Mouse (Mus musculus) cerebellum, postnatal 10 days (tissue): ENCODE measurements around the gene Nell1.
"Not testable (repeated sequence)": the region's sequence is repeated elsewhere in the genome, so short reads cannot be mapped to it uniquely, and the experiment has no call there.

Source experiments
- DNase-seq, 2 experiments: peaks; one replicate each; pipeline ENCODE4 v3.0.0; 2021; ENCODE audit warnings: mixed read lengths in 2 of 2

The Nell1 gene

GRCm38 (mm10) chr7:49974841-49975440, at the start of gene Nell1:
TSS of gene Nell1 (plus strand) at chr7:49974864.
- DNase-seq: peak; percentile 36

- DNase-seq: peak in 1 of 2 experiments; percentile 61
Observed at GRCm38 (mm10) chr7:49928571-49928970, 46.1 kb upstream of the Nell1 start.

GRCm38 (mm10) chr7:49929999-49930398, 44.7 kb upstream of the Nell1 start:
- no peak for DNase-seq

GRCm38 (mm10) chr7:49933386-49934115, 41.1 kb upstream of the Nell1 start:
- DNase-seq: not testable (repeated sequence)

GRCm38 (mm10) chr7:49936821-49937220, 37.8 kb upstream of the Nell1 start:
- DNase-seq: no peak

GRCm38 (mm10) chr7:49942023-49942422, 32.6 kb upstream of the Nell1 start:
- DNase-seq: no peak

- DNase-seq: no peak
Observed at GRCm38 (mm10) chr7:49942490-49942889, 32.2 kb upstream of the Nell1 start.

GRCm38 (mm10) chr7:49946691-49947090, 28.0 kb upstream of the Nell1 start:
- DNase-seq: peak; percentile 57 to 70

- DNase-seq: peak; percentile 53 to 81
Observed at GRCm38 (mm10) chr7:49953546-49954181, 21.0 kb upstream of the Nell1 start.

- DNase-seq: no peak
Observed at GRCm38 (mm10) chr7:49954834-49955233, 19.8 kb upstream of the Nell1 start.

GRCm38 (mm10) chr7:49957142-49957541, 17.5 kb upstream of the Nell1 start:
- DNase-seq: no peak

- no peak for DNase-seq
Observed at GRCm38 (mm10) chr7:49963764-49964163, 10.9 kb upstream of the Nell1 start.

- DNase-seq: peak; percentile 78 to 82
Observed at GRCm38 (mm10) chr7:49969516-49969915, 5.1 kb upstream of the Nell1 start.

GRCm38 (mm10) chr7:49975441-49976121, 917 bp downstream of the Nell1 start:
- DNase-seq: peak in 1 of 2 experiments; percentile 29

- DNase-seq: peak; percentile 47 to 48
Observed at GRCm38 (mm10) chr7:49981511-49982227, 7.0 kb downstream of the Nell1 start.

GRCm38 (mm10) chr7:49984698-49985097, 10.0 kb downstream of the Nell1 start:
- no peak for DNase-seq

GRCm38 (mm10) chr7:49985947-49986346, 11.3 kb downstream of the Nell1 start:
- no peak for DNase-seq

GRCm38 (mm10) chr7:49999321-49999720, 24.7 kb downstream of the Nell1 start:
- peak in 1 of 2 experiments; percentile 33 for DNase-seq

GRCm38 (mm10) chr7:50005268-50005667, 30.6 kb downstream of the Nell1 start:
- DNase-seq: no peak

- DNase-seq: no peak
Observed at GRCm38 (mm10) chr7:50035187-50036153, 60.8 kb downstream of the Nell1 start.

- DNase-seq: no peak
Observed at GRCm38 (mm10) chr7:50041112-50041511, 66.4 kb downstream of the Nell1 start.
